Mouse (Mus musculus): ENCODE data around the gene Foxb1.

DNA sequence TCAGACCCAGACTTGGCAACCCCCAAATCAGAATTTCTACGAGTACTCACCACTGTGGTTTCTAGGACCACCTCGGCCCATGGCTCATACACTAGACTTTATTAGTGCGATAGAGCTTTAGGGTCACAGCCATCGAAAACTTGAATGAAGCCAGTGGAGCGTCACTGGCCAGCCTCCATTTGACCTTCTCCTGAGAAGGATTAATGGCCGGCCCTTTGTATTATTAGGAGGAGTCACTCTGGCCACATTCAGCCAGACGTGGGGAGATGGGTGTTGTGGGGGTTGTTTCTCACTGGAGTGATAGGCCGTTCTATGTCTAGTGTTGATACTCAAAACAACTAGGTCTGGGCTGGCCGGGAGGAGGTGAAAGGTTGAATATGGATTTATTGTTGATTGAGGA, 42.3 kb downstream of the Foxb1 start:
- TF ChIP-seq POLR2A (IDR thresholded peaks at IDR 0.05; ENCODE audit: low read depth, low read length): no peak
- TF ChIP-seq CTCF (conservative IDR thresholded peaks at IDR 0.05; ENCODE audit: insufficient read depth, insufficient read length, low read depth, low read length): no peak

Measured in kidney, adult 2 months (tissue).